Mouse (Mus musculus): ENCODE data around the gene Ppp1r15b. TPM values are rescaled to one million over a fixed set of nuclear protein-coding genes. Genes with fewer than 3 reads are reported as not detected.

Gene Ppp1r15b
- polyA plus RNA-seq (2014; fragmentation: Nextera tagmentation; extraction: Ambion mirVana): 50.6 and 54.4 TPM in 2 replicates

- peak within 1 kb of the TSS; percentile 100 for H3K4me3 ChIP-seq (ENCODE audit: low read depth, low read length)
- WGBS: under 1% methylated on average over 68 of the region's 72 CpGs
- H3K36me3 ChIP-seq (ENCODE audit: control insufficient read depth, insufficient read depth, low read length): peaks cover 12% of the 10 kb centered on the region
- H3K27ac ChIP-seq (ENCODE audit: low read depth): peak within 1 kb of the TSS; percentile 96
- DNase-seq (ENCODE audit: low spot score) (peak; percentile 96), ATAC-seq (replicated peaks; ENCODE audit: low FRiP score, low TSS enrichment, low read depth) (peak; percentile 99)
- no peaks in the 10 kb centered on the region for H3K9me3 ChIP-seq (ENCODE audit: control insufficient read depth, low read length)
- H3K27me3 ChIP-seq (replicated peaks; ENCODE audit: control insufficient read depth, insufficient read depth, low read length): no peaks in the 10 kb centered on the region
- peak within 1 kb of the TSS; percentile 85 for H3K4me2 ChIP-seq (ENCODE audit: low read length)
- H3K4me1 ChIP-seq (replicated peaks; ENCODE audit: control insufficient read depth, insufficient read depth, low read length): peaks cover 22% of the 10 kb centered on the region
- peak within 1 kb of the TSS; percentile 98 for H3K9ac ChIP-seq (ENCODE audit: low read length)
These were observed at the start of gene Ppp1r15b for GRCm38 (mm10) chr1:133130638-133131560. Ppp1r15b (plus strand) TSS chr1:133131143.

- WGBS: 91% methylated on average over 5 of the region's 5 CpGs
- DNase-seq (ENCODE audit: low spot score): no peak
- Histone ChIP-seq H3K9me3 (ENCODE audit: control insufficient read depth, low read length) (no peaks in the 10 kb centered on the region), H3K9ac (ENCODE audit: low read length) (no peak overlapping the region), H3K27ac (ENCODE audit: low read depth) (0 out of 2 replicates have a peak overlapping the region, but pooled peaks have one; percentile 17), H3K27me3 (replicated peaks; ENCODE audit: control insufficient read depth, insufficient read depth, low read length) (no peaks in the 10 kb centered on the region), H3K4me1 (replicated peaks; ENCODE audit: control insufficient read depth, insufficient read depth, low read length) (peaks cover under 1% of the 10 kb centered on the region; the same call in 1 of the 2 replicates), H3K4me2 (ENCODE audit: low read length) (no peak overlapping the region), H3K4me3 (ENCODE audit: low read depth, low read length) (no peak overlapping the region), H3K36me3 (ENCODE audit: control insufficient read depth, insufficient read depth, low read length) (peaks cover 27% of the 10 kb centered on the region)
- no peak for ATAC-seq (replicated peaks; ENCODE audit: low FRiP score, low TSS enrichment, low read depth)
These were observed 47.9 kb upstream of the Ppp1r15b start for GRCm38 (mm10) chr1:133083003-133083546.

- DNase-seq (ENCODE audit: low spot score) (peak; percentile 69), ATAC-seq (replicated peaks; ENCODE audit: low FRiP score, low TSS enrichment, low read depth) (peak; percentile 69)
- WGBS: 66% methylated on average over 11 of the region's 11 CpGs
- H3K4me1 ChIP-seq (replicated peaks; ENCODE audit: control insufficient read depth, insufficient read depth, low read length): no peaks in the 10 kb centered on the region
- no peak overlapping the region for H3K9ac ChIP-seq (ENCODE audit: low read length)
- no peak overlapping the region for H3K4me3 ChIP-seq (ENCODE audit: low read depth, low read length)
- H3K36me3 ChIP-seq (ENCODE audit: control insufficient read depth, insufficient read depth, low read length): peaks cover 27% of the 10 kb centered on the region
- H3K27me3 ChIP-seq (replicated peaks; ENCODE audit: control insufficient read depth, insufficient read depth, low read length): no peaks in the 10 kb centered on the region
- H3K4me2 ChIP-seq (ENCODE audit: low read length): no peak overlapping the region
- H3K9me3 ChIP-seq (ENCODE audit: control insufficient read depth, low read length): no peaks in the 10 kb centered on the region
- H3K27ac ChIP-seq (ENCODE audit: low read depth): peak overlapping the region; percentile 17; the same call in 1 of the 2 replicates
These were observed 46.9 kb upstream of the Ppp1r15b start for GRCm38 (mm10) chr1:133083942-133084625.

- 82% methylated on average over 14 of the region's 14 CpGs for WGBS
- H3K9ac ChIP-seq (ENCODE audit: low read length): no peak overlapping the region
- no peaks in the 10 kb centered on the region for H3K27me3 ChIP-seq (replicated peaks; ENCODE audit: control insufficient read depth, insufficient read depth, low read length)
- DNase-seq (ENCODE audit: low spot score) (no peak), ATAC-seq (replicated peaks; ENCODE audit: low FRiP score, low TSS enrichment, low read depth) (no peak)
- H3K4me2 ChIP-seq (ENCODE audit: low read length): no peak overlapping the region
- H3K27ac ChIP-seq (ENCODE audit: low read depth): no peak overlapping the region
- H3K9me3 ChIP-seq (ENCODE audit: control insufficient read depth, low read length): no peaks in the 10 kb centered on the region
- H3K36me3 ChIP-seq (ENCODE audit: control insufficient read depth, insufficient read depth, low read length): peaks cover 32% of the 10 kb centered on the region
- no peaks in the 10 kb centered on the region for H3K4me1 ChIP-seq (replicated peaks; ENCODE audit: control insufficient read depth, insufficient read depth, low read length)
- no peak overlapping the region for H3K4me3 ChIP-seq (ENCODE audit: low read depth, low read length)
These were observed 46.1 kb upstream of the Ppp1r15b start for GRCm38 (mm10) chr1:133084708-133085416.

GRCm38 (mm10) chr1:133085417-133085742 lies 45.6 kb upstream of the Ppp1r15b start:
- H3K27ac ChIP-seq (ENCODE audit: low read depth): no peak overlapping the region
- H3K9ac ChIP-seq (ENCODE audit: low read length): no peak overlapping the region
- no peak overlapping the region for H3K4me2 ChIP-seq (ENCODE audit: low read length)
- no peaks in the 10 kb centered on the region for H3K4me1 ChIP-seq (replicated peaks; ENCODE audit: control insufficient read depth, insufficient read depth, low read length)
- no peaks in the 10 kb centered on the region for H3K27me3 ChIP-seq (replicated peaks; ENCODE audit: control insufficient read depth, insufficient read depth, low read length)
- DNase-seq (ENCODE audit: low spot score) (no peak), ATAC-seq (replicated peaks; ENCODE audit: low FRiP score, low TSS enrichment, low read depth) (no peak)
- no peaks in the 10 kb centered on the region for H3K9me3 ChIP-seq (ENCODE audit: control insufficient read depth, low read length)
- peaks cover 36% of the 10 kb centered on the region for H3K36me3 ChIP-seq (ENCODE audit: control insufficient read depth, insufficient read depth, low read length)
- WGBS: 90% methylated on average over 8 of the region's 8 CpGs
- no peak overlapping the region for H3K4me3 ChIP-seq (ENCODE audit: low read depth, low read length)

GRCm38 (mm10) chr1:133086804-133087203 lies 44.1 kb upstream of the Ppp1r15b start:
- Histone ChIP-seq H3K27me3 (replicated peaks; ENCODE audit: control insufficient read depth, insufficient read depth, low read length) (no peaks in the 10 kb centered on the region), H3K4me3 (ENCODE audit: low read depth, low read length) (no peak overlapping the region), H3K4me1 (replicated peaks; ENCODE audit: control insufficient read depth, insufficient read depth, low read length) (no peaks in the 10 kb centered on the region), H3K4me2 (ENCODE audit: low read length) (no peak overlapping the region), H3K27ac (ENCODE audit: low read depth) (no peak overlapping the region), H3K36me3 (ENCODE audit: control insufficient read depth, insufficient read depth, low read length) (peaks cover 35% of the 10 kb centered on the region), H3K9me3 (ENCODE audit: control insufficient read depth, low read length) (no peaks in the 10 kb centered on the region), H3K9ac (ENCODE audit: low read length) (no peak overlapping the region)
- DNase-seq (ENCODE audit: low spot score) (no peak), ATAC-seq (replicated peaks; ENCODE audit: low FRiP score, low TSS enrichment, low read depth) (no peak)
- WGBS: 92% methylated on average over 10 of the region's 10 CpGs

- H3K4me2 ChIP-seq (ENCODE audit: low read length): no peak overlapping the region
- no peaks in the 10 kb centered on the region for H3K9me3 ChIP-seq (ENCODE audit: control insufficient read depth, low read length)
- no peaks in the 10 kb centered on the region for H3K27me3 ChIP-seq (replicated peaks; ENCODE audit: control insufficient read depth, insufficient read depth, low read length)
- H3K36me3 ChIP-seq (ENCODE audit: control insufficient read depth, insufficient read depth, low read length): peaks cover 35% of the 10 kb centered on the region
- H3K27ac ChIP-seq (ENCODE audit: low read depth): no peak overlapping the region
- H3K4me3 ChIP-seq (ENCODE audit: low read depth, low read length): no peak overlapping the region
- ATAC-seq (replicated peaks; ENCODE audit: low FRiP score, low TSS enrichment, low read depth): 0 out of 2 replicates have a peak, but pooled peaks have one; percentile 30
- DNase-seq (ENCODE audit: low spot score): peak; percentile 80
- WGBS: 53% methylated on average over 7 of the region's 7 CpGs
- H3K9ac ChIP-seq (ENCODE audit: low read length): no peak overlapping the region
- no peaks in the 10 kb centered on the region for H3K4me1 ChIP-seq (replicated peaks; ENCODE audit: control insufficient read depth, insufficient read depth, low read length)
These were observed 43.6 kb upstream of the Ppp1r15b start for GRCm38 (mm10) chr1:133087206-133087905.

GRCm38 (mm10) chr1:133088196-133088595 lies 42.7 kb upstream of the Ppp1r15b start:
- Histone ChIP-seq H3K36me3 (ENCODE audit: control insufficient read depth, insufficient read depth, low read length) (peaks cover 32% of the 10 kb centered on the region), H3K27me3 (replicated peaks; ENCODE audit: control insufficient read depth, insufficient read depth, low read length) (no peaks in the 10 kb centered on the region), H3K27ac (ENCODE audit: low read depth) (no peak overlapping the region), H3K4me1 (replicated peaks; ENCODE audit: control insufficient read depth, insufficient read depth, low read length) (no peaks in the 10 kb centered on the region), H3K4me2 (ENCODE audit: low read length) (no peak overlapping the region), H3K4me3 (ENCODE audit: low read depth, low read length) (no peak overlapping the region), H3K9me3 (ENCODE audit: control insufficient read depth, low read length) (no peaks in the 10 kb centered on the region), H3K9ac (ENCODE audit: low read length) (no peak overlapping the region)
- 88% methylated on average over 10 of the region's 10 CpGs for WGBS
- ATAC-seq (replicated peaks; ENCODE audit: low FRiP score, low TSS enrichment, low read depth): no peak
- DNase-seq (ENCODE audit: low spot score): no peak

Data from intestine, embryonic 14.5 days (tissue).